Mouse (Mus musculus) lung, postnatal 14 days (tissue): ENCODE data around the gene Gm30737.
"Not testable (repeated sequence)": the region's sequence is repeated elsewhere in the genome, so short reads cannot be mapped to it uniquely, and the experiment has no call there.

Experiments used
- DNase-seq: peaks from one replicate; pipeline ENCODE4 v3.0.0; 2021

The Gm30737 gene

GRCm38 (mm10) chrY:14400410-14400809 lies at the start of gene Gm30737:
Gene Gm30737 (plus strand): TSS chrY:14400710.
- not testable (repeated sequence) for DNase-seq
